Comparison of ENCODE assay signal across 8 mouse cellular contexts in the genomic region with DNA sequence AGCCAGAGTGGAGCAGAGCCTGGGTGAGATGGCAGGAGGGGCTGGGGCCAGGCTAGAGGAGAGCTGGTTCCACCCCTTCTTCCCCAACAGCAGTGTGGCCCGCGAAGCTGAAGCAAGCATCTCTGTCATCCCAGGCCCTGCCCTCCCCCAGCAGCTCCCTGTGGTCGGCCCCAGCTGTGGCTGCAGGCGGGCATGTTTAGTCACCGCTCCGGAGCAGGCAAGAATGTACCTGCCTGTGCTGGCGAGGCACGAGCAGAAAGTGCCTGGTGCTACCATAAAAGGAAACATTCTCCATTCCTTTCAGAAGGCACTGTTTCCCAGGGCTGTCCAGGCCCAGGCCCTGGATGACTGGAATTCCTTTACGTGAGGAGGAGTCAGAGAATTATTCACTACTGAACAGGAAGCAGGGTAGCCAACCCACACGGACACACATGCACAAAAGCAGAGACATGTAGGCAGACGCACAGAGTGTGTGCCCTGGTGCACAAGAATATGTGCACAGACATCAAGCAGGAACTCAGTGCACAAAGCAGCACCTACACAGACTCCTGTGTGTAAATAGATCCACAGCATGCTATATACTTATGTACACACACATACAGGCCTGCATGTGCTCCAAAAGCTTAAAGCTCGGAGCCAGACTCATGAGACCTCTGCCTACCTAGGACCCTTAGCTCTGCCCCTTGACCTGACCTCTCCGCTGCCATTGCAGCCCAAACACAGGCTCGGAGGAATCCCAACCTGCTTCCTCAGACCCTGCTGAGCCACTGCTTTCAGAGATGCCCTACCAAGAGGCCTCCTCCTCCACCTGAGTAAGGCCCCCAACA. TPM values are rescaled to one million over a fixed set of nuclear protein-coding genes. Genes with fewer than 3 reads are reported as not detected.
DNase-seq lines count a peak whose midpoint lies in the region; ATAC-seq and TF ChIP-seq lines count a peak whose summit lies in the region.

No protein-coding gene starts in this region.

- peaks cover 74 to 93% of the 10 kb centered on the region in 2 experiments for H3K36me3 ChIP-seq in CH12.LX (replicated peaks in 1 of 2; ENCODE audit: control insufficient read depth in 1 of 2, insufficient read depth in 1 of 2, low read length in 1 of 2)
- peaks cover 45% of the 10 kb centered on the region for H3K36me3 ChIP-seq in heart, postnatal 0 days (replicated peaks; ENCODE audit: control insufficient read depth, insufficient read depth, low read length)

- no peak; the same call in 1 of the 2 replicates for TF ChIP-seq RAD21 in CH12.LX (IDR thresholded peaks at IDR 0.05; ENCODE audit: low read depth, low read length)

- WGBS in heart, postnatal 0 days = 11% methylated on average over 14 of the region's 14 CpGs

- peak; percentile 51; the same call in 1 of the 2 replicates for TF ChIP-seq EP300 in CH12.LX (IDR thresholded peaks at IDR 0.05; ENCODE audit: low read length)
- peak; percentile 62; the same call in 1 of the 2 replicates for TF ChIP-seq EP300 in heart, postnatal 0 days (IDR thresholded peaks at IDR 0.05; ENCODE audit: low read depth)

- H3K4me1 ChIP-seq in CH12.LX (ENCODE audit: control insufficient read depth in 1 of 2, insufficient read depth in 2 of 2) = peaks cover 56 to 73% of the 10 kb centered on the region in 2 experiments
- H3K4me1 ChIP-seq in heart, postnatal 0 days (ENCODE audit: control insufficient read depth, insufficient read depth) = peaks cover 66% of the 10 kb centered on the region

- TF ChIP-seq POLR2A in CH12.LX (IDR thresholded peaks at IDR 0.05; ENCODE audit: low read depth, low read length) = peak; percentile 19; the same call in 1 of the 2 replicates

- peaks cover 59% of the 10 kb centered on the region for H3K79me2 ChIP-seq in CH12.LX (replicated peaks; ENCODE audit: control insufficient read depth, extremely low read depth, insufficient read depth, poor library complexity, severe bottlenecking)

- peak overlapping the region in 1 of 3 experiments; percentile 11 for H3K4me3 ChIP-seq in CH12.LX (replicated peaks in 1 of 3; ENCODE audit: low read depth in 2 of 3, low read length in 2 of 3, poor library complexity in 1 of 3)
- no peak overlapping the region for H3K4me3 ChIP-seq in heart, postnatal 0 days (ENCODE audit: low read depth, low read length)

- DNase-seq in 3T3-L1 (ENCODE audit: low read depth, low spot score) = peak; percentile 93
- peak; percentile 80 for DNase-seq in CH12.LX (ENCODE audit: extremely low read depth)
- peak; percentile 67 for DNase-seq in embryo, embryonic 9.5 days (ENCODE audit: extremely low spot score)
- peak; percentile 84 for DNase-seq in heart, postnatal 0 days (ENCODE audit: low spot score)
- peak; percentile 70 to 77 for DNase-seq in kidney, postnatal 36 days
- DNase-seq in thymus, adult 18-20 months = peak; percentile 65 to 74
- no peak for DNase-seq in right cerebral cortex, postnatal 10 days (ENCODE audit: low spot score in 2 of 2)

- H3K4me2 ChIP-seq in CH12.LX (ENCODE audit: insufficient read depth, low read depth, poor library complexity, severe bottlenecking) = peak overlapping the region; percentile 13; the same call in 1 of the 2 replicates
- peak overlapping the region; percentile 12; the same call in 1 of the 2 replicates for H3K4me2 ChIP-seq in heart, postnatal 0 days (ENCODE audit: low read depth, low read length)

- no peak overlapping the region for H3K9ac ChIP-seq in CH12.LX (ENCODE audit: insufficient read depth, low read depth)
- peak overlapping the region; percentile 41 for H3K9ac ChIP-seq in heart, postnatal 0 days (replicated peaks; ENCODE audit: low read depth, low read length)

- dilution Hi-C loops in CH12.LX (cut with MboI; ENCODE audit: extremely low pct_ligation_motif_present, extremely low pct_unique_long_range_greater_than_20kb, low sequenced_read_pairs) = no loop called here

- H3K27ac ChIP-seq in CH12.LX (ENCODE audit: insufficient read depth, low read depth) = peak overlapping the region; percentile 88
- peak overlapping the region; percentile 92 for H3K27ac ChIP-seq in heart, postnatal 0 days (ENCODE audit: low read depth)

- no peak for TF ChIP-seq CTCF in CH12.LX (conservative IDR thresholded peaks at IDR 0.05 in 1 of 2, IDR thresholded peaks at IDR 0.05 in 1 of 2; ENCODE audit: low read depth in 2 of 2, low read length in 2 of 2)
- TF ChIP-seq CTCF in heart, postnatal 0 days (IDR thresholded peaks at IDR 0.05; ENCODE audit: low read depth) = no peak

- in situ Hi-C loops in CH12.LX (cut with MboI; ENCODE audit: low pct_ligation_motif_present, low pct_unique_long_range_greater_than_20kb, low sequenced_read_pairs) = no loop called here

- H3K9me3 ChIP-seq in CH12.LX (replicated peaks; ENCODE audit: low read length) = no peaks in the 10 kb centered on the region
- H3K9me3 ChIP-seq in heart, postnatal 0 days (replicated peaks; ENCODE audit: control insufficient read depth, low read length) = no peaks in the 10 kb centered on the region

- H3K27me3 ChIP-seq in CH12.LX (replicated peaks) = no peaks in the 10 kb centered on the region
- H3K27me3 ChIP-seq in heart, postnatal 0 days (ENCODE audit: control insufficient read depth, insufficient read depth, low read length) = no peaks in the 10 kb centered on the region

- peak; percentile 69 for ATAC-seq in heart, postnatal 0 days (ENCODE audit: insufficient read depth, low read depth)
- peak; percentile 30 for ATAC-seq in megakaryocyte, adult 5-6 weeks (ENCODE audit: poor library complexity, severe bottlenecking)

TF ChIP-seq in CH12.LX, 34 proteins besides CTCF, POLR2A, EP300 and RAD21:
- peak; percentile 86 for TF ChIP-seq IRF4 (IDR thresholded peaks at IDR 0.05; ENCODE audit: low read depth, low read length)
- no peak for TF ChIP-seq MAFK (IDR thresholded peaks at IDR 0.05; ENCODE audit: insufficient replicate concordance, low read length)
- TF ChIP-seq MAZ (IDR thresholded peaks at IDR 0.05; ENCODE audit: low read depth, low read length) = no peak
- TF ChIP-seq MEF2A (IDR thresholded peaks at IDR 0.05; ENCODE audit: borderline replicate concordance, low read depth, low read length) = peak; percentile 90
- TF ChIP-seq ZMIZ1 (IDR thresholded peaks at IDR 0.05; ENCODE audit: low read depth, low read length) = no peak
- no peak; the same call in 1 of the 2 replicates for TF ChIP-seq RCOR1 (conservative IDR thresholded peaks at IDR 0.05; ENCODE audit: low read depth, low read length)
- no peak for TF ChIP-seq E2F4 (IDR thresholded peaks at IDR 0.05; ENCODE audit: insufficient replicate concordance, low read depth, low read length)
- TF ChIP-seq CHD2 (IDR thresholded peaks at IDR 0.05; ENCODE audit: low read length) = no peak
- peak; percentile 94 for TF ChIP-seq ETS1 (conservative IDR thresholded peaks at IDR 0.05; ENCODE audit: low read depth, low read length)
- TF ChIP-seq GABPA (IDR thresholded peaks at IDR 0.05; ENCODE audit: insufficient replicate concordance, low read depth, low read length) = no peak
- TF ChIP-seq TBP (conservative IDR thresholded peaks at IDR 0.05; ENCODE audit: low read depth, low read length) = 0 out of 2 replicates have a peak, but pooled peaks have one; percentile 41
- 0 out of 2 replicates have a peak, but pooled peaks have one; percentile 13 for TF ChIP-seq ELF1 (IDR thresholded peaks at IDR 0.05; ENCODE audit: low read depth, low read length)
- peak; percentile 59; the same call in 1 of the 2 replicates for TF ChIP-seq MXI1 (IDR thresholded peaks at IDR 0.05; ENCODE audit: low read depth, low read length)
- TF ChIP-seq KAT2A (IDR thresholded peaks at IDR 0.05; ENCODE audit: insufficient replicate concordance, low read length) = no peak
- TF ChIP-seq CHD1 (IDR thresholded peaks at IDR 0.05; ENCODE audit: low read depth, low read length) = peak; percentile 97
- TF ChIP-seq UBTF (IDR thresholded peaks at IDR 0.05; ENCODE audit: low read depth, low read length) = peak; percentile 91
- TF ChIP-seq BHLHE40 (IDR thresholded peaks at IDR 0.05; ENCODE audit: low read depth, low read length) = peak; percentile 96
- TF ChIP-seq JUND (conservative IDR thresholded peaks at IDR 0.05; ENCODE audit: low read depth, low read length) = no peak
- TF ChIP-seq TCF12 (IDR thresholded peaks at IDR 0.05; ENCODE audit: low read depth, low read length) = peak; percentile 93
- TF ChIP-seq SIN3A (IDR thresholded peaks at IDR 0.05; ENCODE audit: low read length) = peak; percentile 73; the same call in 1 of the 2 replicates
- no peak for TF ChIP-seq MAX (IDR thresholded peaks at IDR 0.05; ENCODE audit: low read length)
- TF ChIP-seq ZKSCAN1 (IDR thresholded peaks at IDR 0.05; ENCODE audit: borderline replicate concordance, low read depth, low read length) = no peak
- 0 out of 2 replicates have a peak, but pooled peaks have one; percentile 36 for TF ChIP-seq NRF1 (IDR thresholded peaks at IDR 0.05; ENCODE audit: low read depth, low read length)
- TF ChIP-seq USF2 (conservative IDR thresholded peaks at IDR 0.05; ENCODE audit: low read depth, low read length) = no peak

RNA-seq across cellular contexts. Expression of gene Apol8, which starts 42.1 kb away (rescaled TPM):
- 0.17 TPM in 1 of 2 replicates, not detected in the other for total RNA-seq in CH12.LX (2012; rRNA removed)
- total RNA-seq in CH12.LX (2014; rRNA removed) = 0.15 and 0.84 TPM in 2 replicates
- 0.14 and 0.50 TPM in 2 replicates for polyA plus RNA-seq in CH12.LX (2012; ENCODE audit: insufficient read length, low read depth)
- total RNA-seq in heart, postnatal 0 days (2014; rRNA removed; ENCODE audit: low replicate concordance) = 0.46 TPM in 1 of 2 replicates, not detected in the other
- 0.04 TPM in 1 of 2 replicates, not detected in the other for polyA plus RNA-seq in heart, postnatal 0 days (2015; fragmentation: Nextera tagmentation; extraction: Ambion mirVana)
- 0.16 and 1.3 TPM in 2 replicates for total RNA-seq in megakaryocyte, adult 5-6 weeks (2015)
- 0.16 and 0.26 TPM in 2 replicates for total RNA-seq in megakaryocyte, adult 5-6 weeks (2017)

RNA-seq across cellular contexts. Expression of gene Myh9, which starts 43.1 kb away (rescaled TPM):
- 128 and 146 TPM in 2 replicates for total RNA-seq in CH12.LX (2012; rRNA removed)
- total RNA-seq in CH12.LX (2014; rRNA removed) = 43.8 and 46.4 TPM in 2 replicates
- 165 and 178 TPM in 2 replicates for polyA plus RNA-seq in CH12.LX (2012; ENCODE audit: insufficient read length, low read depth)
- 62.0 and 63.6 TPM in 2 replicates for total RNA-seq in heart, postnatal 0 days (2014; rRNA removed; ENCODE audit: low replicate concordance)
- 15.7 and 17.5 TPM in 2 replicates for polyA plus RNA-seq in heart, postnatal 0 days (2015; fragmentation: Nextera tagmentation; extraction: Ambion mirVana)
- 464 and 549 TPM in 2 replicates for total RNA-seq in megakaryocyte, adult 5-6 weeks (2015)
- 759 and 878 TPM in 2 replicates for total RNA-seq in megakaryocyte, adult 5-6 weeks (2017)

Comparison
In these comparisons a context has a peak if more than half of its experiments do, and no peak if none do; other contexts are left out.
1. DNase-seq: peak in 3T3-L1 (single experiment), CH12.LX (single experiment), embryo, embryonic 9.5 days (single experiment), heart, postnatal 0 days (single experiment), kidney, postnatal 36 days (2 of 2) and thymus, adult 18-20 months (2 of 2); none in right cerebral cortex, postnatal 10 days (0 of 2).